Mouse (Mus musculus): ENCODE data around the gene Dennd5a.
A peak's percentile ranks its signal among the peaks of the same experiment; 100 is the strongest.

- no peak for TF ChIP-seq CTCF (IDR thresholded peaks at IDR 0.05 in 2 of 3, conservative IDR thresholded peaks at IDR 0.05 in 1 of 3; ENCODE audit: control insufficient read depth in 1 of 3, insufficient read depth in 1 of 3, low read depth in 2 of 3, low read length in 3 of 3, poor library complexity in 1 of 3, severe bottlenecking in 1 of 3)
- no peak for TF ChIP-seq BHLHE40 (IDR thresholded peaks at IDR 0.05; ENCODE audit: borderline replicate concordance, low read depth, low read length)
- TF ChIP-seq EP300 (IDR thresholded peaks at IDR 0.05; ENCODE audit: low read depth in 1 of 2, low read length in 2 of 2) = peak; percentile 65 to 77; a peak in 3 of 4 replicates
- 0 out of 2 replicates have a peak, but pooled peaks have one; percentile 62 for TF ChIP-seq MYC (IDR thresholded peaks at IDR 0.05; ENCODE audit: low read depth, low read length)
- no peak for TF ChIP-seq ZMIZ1 (IDR thresholded peaks at IDR 0.05; ENCODE audit: low read depth, low read length)
- TF ChIP-seq POLR2A (IDR thresholded peaks at IDR 0.05; ENCODE audit: control insufficient read depth in 1 of 2, insufficient read depth in 1 of 2, low read depth in 1 of 2, low read length in 2 of 2, poor library complexity in 1 of 2) = no peak
- TF ChIP-seq HCFC1 (IDR thresholded peaks at IDR 0.05; ENCODE audit: low read depth, low read length) = 0 out of 2 replicates have a peak, but pooled peaks have one; percentile 39
- no peak for TF ChIP-seq POLR2AphosphoS2 (IDR thresholded peaks at IDR 0.05; ENCODE audit: low read length)
- TF ChIP-seq GATA1 (IDR thresholded peaks at IDR 0.05; ENCODE audit: low read depth, low read length) = peak; percentile 78
- no peak for TF ChIP-seq RAD21 (IDR thresholded peaks at IDR 0.05; ENCODE audit: low read depth, low read length)
- TF ChIP-seq ZKSCAN1 (IDR thresholded peaks at IDR 0.05; ENCODE audit: low read depth, low read length) = no peak
- TF ChIP-seq USF1 (IDR thresholded peaks at IDR 0.05; ENCODE audit: low read depth, low read length) = no peak
Observed at GRCm38 (mm10) chr7:110008513-110008912, 48.2 kb upstream of the Dennd5a start.
